Mouse (Mus musculus) cerebellum, adult 18-20 months (tissue): Measurements from ENCODE around the gene Sdhc.
"Not testable (repeated sequence)": the region's sequence is repeated elsewhere in the genome, so short reads cannot be mapped to it uniquely, and the experiment has no call there.

ENCODE experiments used
- DNase-seq, 2 experiments: peaks; one replicate each; pipeline ENCODE4 v3.0.0; 2021

Gene Sdhc

DNA sequence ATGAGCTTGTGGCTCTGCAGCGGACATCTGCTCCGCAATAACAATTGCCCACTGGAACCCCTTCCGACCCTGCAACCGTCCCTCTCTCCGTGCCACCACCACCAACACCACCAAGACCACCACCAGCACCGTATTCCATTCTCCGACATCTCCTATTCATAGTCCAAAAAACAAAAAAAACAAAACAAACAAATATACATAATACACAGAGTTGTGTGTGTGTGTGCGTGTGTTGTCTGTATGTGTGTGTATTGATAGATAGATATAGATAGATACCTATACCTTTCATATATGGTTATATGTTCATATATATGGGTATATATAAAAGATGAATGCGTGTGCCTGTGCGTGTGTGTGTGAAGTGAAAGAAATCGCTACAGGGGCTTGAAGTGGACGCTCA, 72.0 kb downstream of the Sdhc start:
- DNase-seq, result not testable (repeated sequence)

DNA sequence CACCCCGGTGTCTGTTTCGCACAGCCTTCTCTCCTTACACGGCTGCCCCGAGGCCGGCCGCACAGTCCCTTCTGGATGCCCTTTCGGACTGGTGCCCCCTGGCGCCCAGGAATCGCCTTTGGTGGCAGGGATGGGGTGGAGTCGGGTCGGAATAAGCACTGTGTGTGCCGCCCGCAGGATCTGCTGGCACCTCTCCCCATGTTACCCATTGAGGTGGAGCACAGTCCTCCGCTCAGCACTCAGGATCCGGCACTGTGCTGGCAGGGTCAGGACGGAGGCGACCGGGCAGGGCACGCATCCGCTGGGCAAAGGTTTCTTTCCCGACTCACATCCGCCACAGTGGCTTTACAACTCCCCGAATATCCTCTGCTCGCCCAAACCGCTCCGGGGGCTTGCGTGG, 72.4 kb downstream of the Sdhc start:
- DNase-seq, result not testable (repeated sequence)

GRCm38 (mm10) chr1:171077192-171077591, 73.2 kb downstream of the Sdhc start:
- DNase-seq, result not testable (repeated sequence)
